Mouse (Mus musculus): Measurements from ENCODE around the gene Bicra. TPM values are rescaled to one million over a fixed set of nuclear protein-coding genes. Genes with fewer than 3 reads are reported as not detected.

The Bicra gene
- total RNA-seq, 2 experiments from 2014 or later = 4.5 to 6.6 TPM

DNA sequence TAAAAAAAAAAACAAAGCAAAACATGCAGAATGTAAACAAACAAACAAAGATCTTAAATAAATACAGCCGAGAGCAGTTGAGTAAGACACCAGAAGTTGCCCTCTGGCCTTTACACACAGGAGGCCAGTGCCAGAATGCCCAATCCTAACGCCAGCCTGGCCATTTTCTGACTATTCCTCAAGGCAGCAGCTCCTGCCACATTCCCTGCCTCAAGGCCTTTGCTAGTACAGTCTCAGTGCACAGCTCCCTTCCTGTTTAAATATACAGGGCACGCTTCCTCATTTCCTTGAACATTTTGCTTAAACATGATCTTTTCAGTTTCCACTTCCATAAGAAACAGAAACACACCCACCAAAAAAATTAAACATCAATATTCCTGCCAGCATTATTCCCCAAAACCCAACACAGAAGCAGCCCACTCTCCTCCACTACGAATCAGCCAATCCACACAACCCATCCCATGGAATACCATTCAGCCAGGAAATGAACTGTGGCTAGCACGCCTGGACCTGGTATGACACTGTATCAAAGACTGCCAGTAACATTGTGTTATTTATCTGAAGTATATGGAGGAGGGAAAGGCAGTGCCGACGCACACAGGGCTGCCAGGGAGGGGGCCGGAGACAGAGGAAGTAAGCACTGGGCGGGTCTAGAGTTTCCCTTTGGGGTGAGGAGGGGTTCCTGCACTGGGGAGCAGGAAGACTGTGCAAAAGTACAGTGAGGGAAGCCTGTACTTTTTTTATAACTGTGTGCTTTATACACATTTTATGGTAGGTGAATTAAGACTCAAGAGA is 29.5 kb downstream of the Bicra start:
- intact Hi-C loops (cut with DNase I) = no loop called here
- DNase-seq = no peak

DNA sequence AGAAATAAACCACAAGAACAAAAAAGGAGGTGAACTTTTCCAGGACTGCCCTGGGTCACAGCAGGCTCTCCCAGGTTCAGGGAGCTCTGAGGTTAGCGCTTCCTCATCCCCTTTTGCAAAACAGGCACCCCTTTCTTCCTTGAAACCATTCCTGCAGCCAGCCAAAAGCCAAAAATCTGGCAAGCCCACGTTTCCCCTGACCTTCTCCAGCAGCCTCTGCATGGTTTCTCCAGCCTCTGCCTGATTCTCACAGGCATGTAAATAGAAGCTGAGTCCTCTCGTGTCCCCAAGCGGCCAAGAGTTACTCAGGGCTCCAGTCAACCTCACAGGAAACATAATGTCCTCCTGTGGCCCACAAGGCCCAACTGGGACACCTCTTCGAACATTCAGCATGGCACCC is 32.3 kb downstream of the Bicra start:
- intact Hi-C loops (cut with DNase I) = no loop called here
- DNase-seq = no peak

DNA sequence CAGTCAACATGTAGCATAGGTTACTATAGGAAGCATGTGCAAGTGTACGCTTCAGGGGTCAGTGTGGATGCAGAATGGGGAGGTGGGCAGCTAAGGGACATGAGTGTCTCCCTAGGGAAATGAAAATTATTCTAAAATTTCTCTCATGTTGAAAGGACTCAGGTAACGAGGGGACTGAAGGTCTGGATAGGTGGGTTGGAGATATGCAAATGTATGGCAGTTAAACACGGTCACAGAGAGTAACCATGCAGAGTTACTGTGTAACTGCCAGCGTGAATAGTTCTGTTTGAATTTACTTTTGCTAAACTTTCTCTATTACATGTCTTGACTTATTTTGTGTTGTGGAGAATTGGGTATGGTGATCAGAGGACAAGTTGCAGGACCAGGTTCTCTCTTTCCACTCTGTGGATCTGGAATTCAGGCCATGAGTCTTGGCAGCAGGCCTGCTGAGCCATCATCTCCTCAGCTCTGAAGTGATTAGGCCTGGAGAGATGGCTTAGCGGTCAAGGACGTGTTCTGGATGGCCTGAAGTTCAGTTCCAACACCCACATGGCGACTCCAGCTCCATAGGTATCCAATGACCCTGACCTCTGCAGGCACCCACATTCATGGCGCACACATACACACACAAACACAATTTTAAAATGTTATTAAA is 33.1 kb downstream of the Bicra start:
- intact Hi-C loops (cut with DNase I) = no loop called here

DNA sequence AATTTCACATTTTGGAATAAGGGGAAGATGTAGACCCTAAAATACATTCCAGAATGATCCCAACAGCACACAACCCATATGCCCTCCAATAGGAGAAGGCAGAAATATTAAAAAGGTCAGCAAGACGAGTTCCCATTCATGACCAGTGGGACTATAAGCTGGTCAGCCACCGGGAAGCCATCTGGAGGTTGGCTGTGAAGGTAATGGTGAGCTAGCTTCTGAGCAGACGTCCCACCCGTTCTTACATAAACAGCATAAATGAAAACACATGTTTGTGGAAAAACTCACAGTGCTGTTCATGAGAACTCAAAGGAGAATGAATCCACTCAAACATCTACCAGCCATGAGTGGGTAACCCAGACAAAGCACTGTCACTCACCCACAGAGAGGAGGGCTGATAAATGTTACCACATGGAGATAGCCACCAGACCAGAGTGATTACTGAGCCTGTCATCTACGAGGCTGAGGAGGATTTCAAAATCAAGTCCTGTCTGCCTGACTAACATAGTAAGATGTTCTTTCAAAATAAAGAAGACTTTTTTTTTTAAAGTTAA is 33.9 kb downstream of the Bicra start:
- no peak for DNase-seq
- intact Hi-C loops (cut with DNase I) = no loop called here

More for the DNA sequence above, 33.1 kb downstream of the Bicra start:
- DNase-seq = no peak

DNA sequence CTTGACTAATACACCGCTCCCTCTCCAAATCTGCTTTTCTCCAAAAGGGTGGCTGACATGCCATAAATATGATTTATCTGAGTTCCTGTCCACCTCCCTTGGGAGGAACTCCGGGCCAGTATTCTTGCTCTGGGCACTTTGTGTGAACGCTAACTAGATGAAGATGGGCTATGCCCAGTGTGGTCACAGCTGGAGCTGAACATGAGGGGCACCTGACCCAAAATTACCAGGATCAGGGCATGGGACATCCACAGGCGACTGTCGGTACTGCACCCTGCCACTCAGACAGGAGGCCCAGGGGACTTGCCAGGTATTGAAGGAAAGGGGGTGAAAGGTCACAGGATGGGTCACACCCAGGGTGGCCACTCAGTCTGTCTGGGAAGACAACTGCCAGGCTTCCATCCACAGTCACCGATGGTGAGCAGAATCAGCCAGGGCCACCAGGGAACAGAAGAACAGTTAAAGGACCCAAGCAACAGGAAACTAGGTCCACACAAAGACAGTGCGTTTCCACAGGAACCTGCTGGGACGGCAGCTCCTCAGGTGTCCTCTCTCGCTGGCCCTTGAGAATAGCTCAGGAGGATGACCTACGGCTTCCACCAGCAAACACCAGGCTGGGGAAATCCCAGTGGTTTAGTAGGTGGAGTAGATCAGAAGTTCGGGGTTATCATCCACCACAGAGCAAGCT is 35.0 kb downstream of the Bicra start:
- intact Hi-C loops (cut with DNase I) = no loop called here
- peak in 1 of 2 experiments; percentile 39 for DNase-seq

DNA sequence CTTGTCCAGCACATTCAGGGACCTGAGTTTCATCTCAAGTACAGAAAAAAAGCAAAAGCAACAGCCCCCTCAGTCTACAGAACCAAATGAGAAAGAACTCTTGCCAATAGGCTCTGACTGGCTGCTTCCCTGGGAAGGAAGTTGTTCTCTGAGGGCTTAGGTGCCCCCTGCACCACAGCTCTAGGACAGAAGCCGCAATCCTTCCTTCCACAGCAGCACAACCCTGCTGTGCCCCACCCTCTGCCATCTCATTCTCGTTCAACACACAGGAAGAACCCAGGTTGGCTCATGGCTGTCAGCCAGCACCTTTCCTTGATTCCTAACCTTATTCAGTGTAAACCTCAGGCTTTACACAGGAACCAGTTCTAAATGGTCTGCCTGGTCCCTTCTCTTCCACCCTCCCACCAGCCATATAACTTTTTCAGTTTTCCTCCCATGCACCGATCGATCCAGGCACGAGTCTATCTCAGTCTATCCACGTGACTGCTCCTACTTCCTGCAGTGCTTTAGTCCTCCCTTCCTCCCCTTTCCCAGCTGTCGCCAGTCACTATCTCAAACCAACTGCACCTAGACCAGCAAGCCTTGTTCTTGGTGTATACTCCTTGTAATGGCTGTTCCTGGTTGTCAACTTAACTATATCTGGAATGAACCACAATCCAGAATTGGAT is 36.2 kb downstream of the Bicra start:
- intact Hi-C loops (cut with DNase I) = no loop called here
- no peak for DNase-seq

DNA sequence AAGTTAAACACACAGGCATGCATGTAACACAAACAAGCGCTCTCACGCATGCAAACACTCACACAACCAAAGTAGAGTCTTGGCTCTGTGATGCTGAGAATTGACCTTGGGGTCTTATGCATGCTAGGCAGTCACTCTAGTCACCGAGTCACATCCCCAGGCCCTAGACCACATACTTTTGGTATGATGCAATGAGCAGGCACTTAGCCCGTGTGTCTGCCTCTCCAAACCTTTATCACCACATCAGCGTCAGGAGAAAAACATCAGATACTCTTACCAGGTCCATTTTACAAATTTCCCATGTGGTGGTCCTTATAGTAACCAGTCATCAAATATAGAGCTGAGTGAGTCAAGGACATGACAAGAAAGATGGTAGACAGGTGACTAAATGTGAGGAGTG is 37.1 kb downstream of the Bicra start:
- intact Hi-C loops (cut with DNase I) = no loop called here
- no peak for DNase-seq

DNA sequence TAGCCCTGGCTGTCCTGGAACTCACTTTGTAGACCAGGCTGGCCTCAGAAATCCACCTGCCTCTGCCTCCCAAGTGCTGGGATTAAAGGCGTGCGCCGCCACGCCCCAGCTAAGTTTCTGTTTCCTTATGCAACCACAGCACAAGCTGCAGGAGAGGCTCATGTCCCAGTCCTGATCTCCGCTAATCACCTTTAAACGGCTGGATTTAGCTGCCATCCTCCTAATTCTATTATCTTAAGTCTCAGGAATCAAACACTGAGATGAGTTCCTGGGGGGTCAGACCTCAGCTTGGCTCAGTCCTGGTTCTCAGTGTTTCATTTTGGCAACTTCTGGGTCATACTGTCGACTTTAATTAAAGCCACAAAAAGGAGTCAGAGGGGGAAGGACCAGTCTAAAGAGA is 38.1 kb downstream of the Bicra start:
- intact Hi-C loops (cut with DNase I) = no loop called here
- DNase-seq = no peak

DNA sequence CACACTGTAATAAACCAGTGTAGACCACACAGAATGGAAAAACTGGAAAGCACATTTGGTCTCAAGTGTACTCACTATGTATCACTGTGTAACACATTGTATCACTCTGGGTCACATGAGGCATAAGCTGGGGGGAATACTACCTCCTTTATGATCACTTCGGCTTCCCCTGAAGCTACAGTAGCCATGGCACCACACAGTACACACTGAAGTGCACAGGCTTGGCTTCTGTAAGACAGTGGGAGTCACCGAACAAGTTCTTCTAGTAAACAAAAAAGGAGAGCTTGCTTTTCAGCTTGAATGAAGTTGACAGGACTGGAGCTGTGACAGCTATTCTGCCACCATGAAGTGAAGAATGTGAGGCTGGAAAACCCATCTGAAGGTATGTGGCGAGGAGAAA is 42.7 kb downstream of the Bicra start:
- no peak for DNase-seq
- intact Hi-C loops (cut with DNase I) = loop anchor here (2.0 kb wide), 1 partner anchor 42 kb away; the partner anchor contains the start of gene Bicra

DNA sequence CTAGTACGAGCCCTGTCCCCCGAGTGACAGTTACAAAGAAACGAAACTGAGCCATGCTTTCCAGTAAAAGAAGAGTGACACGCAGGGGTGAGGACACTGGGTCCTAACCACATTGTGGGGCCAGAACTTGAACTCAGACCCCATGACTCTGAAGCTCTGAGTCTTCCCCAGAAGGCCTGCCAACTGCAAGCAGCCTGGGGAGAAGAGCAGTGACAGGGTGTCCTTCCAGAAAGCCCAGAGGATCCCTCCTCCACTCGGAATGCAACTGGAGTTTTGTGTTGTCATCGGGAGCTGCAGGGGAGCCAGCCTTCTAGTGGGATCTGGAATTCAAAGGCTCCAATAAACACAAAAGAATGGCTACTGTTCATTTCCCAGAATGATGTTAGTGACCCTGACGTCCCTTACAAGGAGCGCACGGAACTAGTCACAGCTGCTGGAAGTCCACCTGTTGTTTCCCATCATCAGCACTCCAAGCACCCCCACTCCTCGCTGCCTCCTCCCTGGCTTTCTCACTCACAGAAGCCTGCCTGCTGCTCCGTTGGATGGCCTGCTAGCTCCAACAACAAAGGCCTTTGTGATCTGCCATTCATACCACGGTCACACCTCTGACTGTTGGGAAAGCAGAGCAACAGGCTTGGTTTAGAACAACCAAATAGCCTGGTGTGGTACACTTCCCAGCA is 43.4 kb downstream of the Bicra start:
- DNase-seq = no peak
- intact Hi-C loops (cut with DNase I) = loop anchor here (2.0 kb wide), 1 partner anchor 42 kb away; the partner anchor contains the start of gene Bicra

DNA sequence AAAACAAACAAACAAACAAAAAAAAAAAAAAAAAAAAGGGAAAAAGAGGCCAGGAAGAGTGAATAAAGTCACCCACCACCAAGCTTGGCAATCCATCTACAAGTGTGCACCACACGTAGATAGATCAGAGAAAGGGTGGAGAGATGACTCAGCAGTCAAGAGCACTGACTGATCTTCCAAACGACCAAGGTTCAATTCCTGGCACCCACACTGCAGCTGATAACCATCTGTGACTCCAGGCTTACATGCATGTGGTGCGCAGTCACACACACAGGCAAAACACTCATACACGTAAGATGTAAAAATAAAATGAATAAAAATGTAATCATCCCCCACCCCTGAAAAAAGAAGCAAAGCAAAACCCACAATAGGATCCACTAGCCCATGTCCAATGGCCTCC is 44.7 kb downstream of the Bicra start:
- intact Hi-C loops (cut with DNase I) = no loop called here
- no peak for DNase-seq

DNA sequence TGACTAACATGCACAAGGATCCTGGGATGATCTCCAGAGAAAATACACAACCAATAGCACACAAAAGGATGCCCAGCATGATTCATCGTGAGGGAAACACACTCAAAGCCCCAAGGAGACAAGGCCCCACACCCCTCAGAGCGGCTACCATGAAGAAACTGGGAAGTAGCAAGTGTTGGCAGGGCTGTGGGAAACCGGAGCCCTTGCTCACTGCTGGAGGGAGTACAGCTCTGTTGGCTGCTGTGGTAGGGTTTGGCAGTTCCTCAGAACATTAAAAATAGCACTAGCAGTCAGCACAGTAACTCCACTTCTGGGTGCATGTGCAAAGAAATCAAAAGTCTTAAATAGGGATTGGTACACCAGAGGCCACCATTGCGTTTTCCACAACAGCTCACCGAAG is 45.5 kb downstream of the Bicra start:
- intact Hi-C loops (cut with DNase I) = no loop called here

DNA sequence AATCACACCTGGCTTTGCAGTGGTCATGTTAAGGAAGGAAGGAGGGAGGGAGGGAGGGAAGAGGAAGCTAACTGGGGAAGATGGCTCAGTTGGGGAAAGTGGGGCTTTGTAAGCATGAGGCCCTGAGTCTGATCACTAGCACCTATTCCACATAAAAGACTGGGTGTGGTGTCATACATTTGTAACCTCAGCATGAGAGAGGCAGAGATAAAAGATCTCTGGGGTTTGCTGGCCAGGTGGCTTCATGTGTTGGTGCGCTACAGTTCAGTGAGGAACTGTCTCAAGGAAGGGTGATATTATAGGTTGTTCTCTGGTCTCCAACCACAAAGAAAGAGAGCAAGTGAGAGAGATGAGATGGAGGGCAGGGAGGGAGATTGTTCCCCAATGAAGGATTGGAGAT is 46.0 kb downstream of the Bicra start:
- intact Hi-C loops (cut with DNase I) = no loop called here
- no peak for DNase-seq

More for the DNA sequence above, 45.5 kb downstream of the Bicra start:
- DNase-seq = peak; percentile 84 to 87

DNA sequence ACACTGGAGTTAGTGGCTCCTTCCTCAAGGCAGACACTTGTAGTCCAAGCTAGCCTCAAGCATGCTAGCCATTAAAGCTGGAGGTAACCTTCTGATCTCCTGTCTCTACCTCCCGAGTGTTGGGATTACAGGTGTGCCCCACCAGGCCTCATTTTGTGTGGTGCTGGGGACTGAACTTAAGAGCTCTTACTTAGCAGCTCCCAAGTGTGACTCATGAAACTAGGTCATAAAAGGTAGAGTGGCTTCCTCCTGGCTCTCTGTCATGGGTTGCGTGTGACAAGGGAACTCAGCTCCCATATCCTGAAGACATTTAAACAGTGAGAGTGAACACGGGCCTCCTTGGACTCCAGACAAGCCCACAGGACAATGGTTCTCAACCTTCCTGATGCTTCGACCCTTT is 53.9 kb downstream of the Bicra start:
- intact Hi-C loops (cut with DNase I) = no loop called here
- DNase-seq = no peak

DNA sequence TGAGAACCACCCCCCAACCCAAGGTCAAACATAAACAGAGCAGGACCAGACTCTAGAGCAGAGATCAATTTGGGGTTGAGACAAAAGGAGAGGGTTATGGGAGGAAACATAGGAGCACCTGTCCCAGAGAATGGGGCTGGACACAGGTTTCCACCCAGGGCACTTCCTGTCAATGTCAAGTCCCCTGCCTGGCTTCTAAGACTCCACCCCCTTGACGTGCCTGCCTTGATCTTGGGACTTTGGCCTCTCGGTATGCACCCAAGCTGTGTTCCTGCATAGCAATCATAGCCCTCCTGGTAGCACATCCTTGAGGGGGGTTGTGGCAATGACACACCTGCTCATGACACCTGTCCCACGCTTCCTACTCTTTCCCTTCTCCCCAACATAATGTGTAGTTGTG is 54.6 kb downstream of the Bicra start:
- intact Hi-C loops (cut with DNase I) = no loop called here

DNA sequence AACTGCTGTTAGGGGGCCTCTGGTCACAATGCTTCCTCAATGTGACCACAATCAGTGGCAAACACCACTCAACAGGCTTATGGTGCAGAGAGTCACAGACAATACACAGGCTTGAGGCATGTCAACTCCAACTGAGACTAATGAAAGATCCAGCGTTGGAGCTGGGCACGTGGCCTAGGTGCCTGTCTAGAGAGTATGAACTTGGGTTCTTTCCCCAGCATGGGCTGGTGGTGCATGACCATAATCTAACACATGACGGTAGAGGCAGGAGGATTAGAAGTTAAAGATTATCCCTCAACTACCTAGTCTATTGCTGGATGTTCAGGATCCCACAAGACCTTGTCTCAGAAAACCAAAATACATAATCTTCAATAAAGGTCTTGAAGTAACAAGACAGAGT is 56.0 kb downstream of the Bicra start:
- intact Hi-C loops (cut with DNase I) = no loop called here
- DNase-seq = no peak

More for the DNA sequence above, 54.6 kb downstream of the Bicra start:
- DNase-seq = no peak

DNA sequence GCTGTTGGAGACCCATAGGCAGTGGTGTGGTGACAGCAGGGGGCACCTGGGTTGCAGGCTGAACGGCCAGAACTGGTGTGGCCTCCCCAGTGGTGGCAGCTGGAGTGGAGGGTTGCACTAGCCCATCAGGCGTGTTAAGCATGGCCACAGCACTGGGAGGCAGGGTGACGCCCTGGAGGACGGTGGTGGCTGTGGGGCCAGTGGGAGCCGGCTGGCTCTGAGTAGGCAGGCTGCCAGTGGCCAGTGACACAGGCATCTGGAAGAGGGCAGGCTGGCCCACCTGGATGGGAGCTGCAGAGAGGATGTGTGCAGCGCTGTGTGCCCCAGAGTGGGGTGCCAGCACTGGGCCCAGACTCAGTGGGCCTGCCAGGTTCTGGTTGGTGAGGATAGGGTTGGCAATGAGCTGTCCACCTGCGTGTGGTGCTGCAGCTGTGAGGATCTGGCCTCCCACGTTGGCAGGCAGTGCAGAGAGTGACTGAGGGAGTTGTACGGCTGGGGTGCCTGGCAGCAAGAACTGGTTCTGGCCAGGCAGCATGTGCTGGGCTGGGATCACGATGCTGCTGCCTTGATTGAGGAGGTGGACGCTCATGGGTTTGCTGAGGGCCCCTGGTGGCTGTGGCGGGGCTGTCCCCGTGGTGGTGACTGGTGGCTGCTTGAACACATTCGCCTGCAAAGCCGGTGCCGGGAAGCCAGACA is 59.9 kb downstream of the Bicra start:
- intact Hi-C loops (cut with DNase I) = no loop called here
- no peak for DNase-seq

DNA sequence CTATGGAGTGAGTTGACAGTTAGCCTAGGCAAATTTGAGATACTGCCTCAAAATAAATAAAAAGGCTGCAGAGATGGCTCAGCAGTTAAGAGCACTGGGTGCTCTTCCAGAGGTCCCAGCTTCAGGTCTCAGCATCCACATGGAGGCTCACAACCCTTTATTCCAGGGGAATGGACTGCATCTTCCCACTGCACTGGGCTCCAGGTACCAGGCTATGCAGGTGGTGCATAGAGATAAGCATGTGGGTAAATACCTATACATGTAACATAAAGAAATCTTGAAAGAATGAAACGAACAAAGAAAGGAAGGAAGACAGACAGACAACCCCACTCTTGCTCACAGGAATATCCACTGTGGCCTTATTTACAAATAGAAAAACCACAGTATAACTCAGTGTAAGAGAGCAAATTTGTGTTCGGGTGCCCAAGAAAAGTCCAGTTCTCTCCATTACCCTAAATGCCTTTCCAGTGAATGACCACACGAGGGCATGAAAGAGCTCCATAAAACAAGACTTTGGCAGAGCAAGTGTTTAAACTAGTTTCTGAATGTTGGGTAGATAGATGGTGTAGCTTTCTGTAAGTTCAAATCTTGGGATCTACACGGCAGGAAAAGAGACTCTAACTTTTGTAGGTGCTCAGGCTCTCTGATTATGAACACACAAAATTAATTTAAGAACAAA is 64.9 kb downstream of the Bicra start:
- intact Hi-C loops (cut with DNase I) = loop anchor here (2.0 kb wide), 1 partner anchor 68 kb away; no protein-coding TSS in a partner anchor

DNA sequence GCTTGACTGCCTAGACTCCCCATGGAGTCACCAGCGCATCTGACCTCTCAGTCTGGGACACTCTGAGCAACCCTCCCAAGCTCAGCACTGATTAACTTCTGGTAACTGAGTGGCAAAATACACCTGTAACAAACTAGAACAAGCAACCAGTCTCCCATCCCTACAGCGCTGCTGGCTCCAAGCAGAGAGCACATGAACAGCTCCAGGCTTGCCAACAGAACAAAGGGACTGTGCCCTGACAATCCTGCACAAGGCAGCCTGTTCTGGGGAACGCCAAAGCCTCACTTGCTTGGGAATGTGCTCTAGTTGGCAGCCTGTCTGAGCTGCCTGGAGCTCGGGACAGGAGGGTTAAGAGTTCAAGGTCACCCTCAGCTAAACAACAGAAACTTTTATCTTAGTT is 66.2 kb downstream of the Bicra start:
- intact Hi-C loops (cut with DNase I) = no loop called here
- no peak for DNase-seq

More for the DNA sequence above, 64.9 kb downstream of the Bicra start:
- DNase-seq = no peak

Data from gastrocnemius, postnatal 36 days (tissue).